Mouse (Mus musculus) G1E (cell line): Measurements from ENCODE around the gene Tspan13. TPM values are rescaled to one million over a fixed set of nuclear protein-coding genes. Genes with fewer than 3 reads are reported as not detected.

Experiments used
- ATAC-seq: 2 replicates; pipeline ENCODE4 v1.8.0; 2016; ENCODE audit warnings: mild to moderate bottlenecking; ENCODE audit not compliant: insufficient number of reproducible peaks, poor library complexity, low FRiP score, severe bottlenecking; ENCODE audit errors: extremely low read depth
- DNase-seq: peaks from one replicate; pipeline ENCODE4 v3.0.0; 2012; ENCODE audit warnings: low spot score
- H3K27me3 ChIP-seq: 2 replicates; pipeline ENCODE4 v1.6.1; 2012; ENCODE audit warnings: mild to moderate bottlenecking, low read length, inconsistent platforms; ENCODE audit not compliant: insufficient read depth
- H3K36me3 ChIP-seq: replicated peaks from 2 replicates; pipeline ENCODE3; 2012; ENCODE audit warnings: mild to moderate bottlenecking, inconsistent platforms
- H3K4me1 ChIP-seq: 2 replicates; pipeline ENCODE4 v1.6.1; 2012; ENCODE audit warnings: low read depth, low read length, inconsistent platforms, mixed read lengths; ENCODE audit not compliant: insufficient read depth
- H3K4me3 ChIP-seq: 2 replicates; pipeline ENCODE4 v1.5.1; 2012; ENCODE audit warnings: low read depth, mild to moderate bottlenecking, inconsistent platforms, low read length, moderate library complexity, mixed read lengths
- H3K9me3 ChIP-seq: replicated peaks from 2 replicates; pipeline ENCODE4 v1.6.1; 2012; ENCODE audit warnings: inconsistent platforms
- CTCF ChIP-seq: IDR thresholded peaks from 2 replicates; pipeline ENCODE4 v1.5.1; 2012; ENCODE audit warnings: low read depth, low read length, inconsistent platforms, mixed read lengths
- GATA1 ChIP-seq: IDR thresholded peaks from 2 replicates; pipeline ENCODE4 v1.6.1; 2012; ENCODE audit warnings: borderline replicate concordance, low read length, inconsistent platforms, mixed read lengths
- GATA2 ChIP-seq: IDR thresholded peaks from 2 replicates; pipeline ENCODE4 v1.6.1; 2012; ENCODE audit warnings: low read depth, low read length, inconsistent platforms, borderline replicate concordance
- POLR2AphosphoS5 ChIP-seq: IDR thresholded peaks from 2 replicates; pipeline ENCODE4 v1.6.1; 2012; ENCODE audit warnings: low read depth, low read length, inconsistent platforms; ENCODE audit not compliant: insufficient replicate concordance
- TAL1 ChIP-seq: conservative IDR thresholded peaks from 2 replicates; pipeline ENCODE4 v1.6.1; 2012; ENCODE audit warnings: low read depth, low read length, inconsistent platforms, mixed read lengths
- polyA plus RNA-seq: library from polyadenylated mRNA; stranded (reverse); fragments of >175 nt; gene quantifications from 2 replicates; pipeline ENCODE4 v1.2.3, GENCODE M21; 2012
- total RNA-seq, 2 experiments: library from RNA; stranded (forward) in 1 of 2; stranded (reverse) in 1 of 2; fragments of 200-1000 nt in 1 of 2; fragments of >200 nt in 1 of 2; fragmentation: Nextera tagmentation in 1 of 2; gene quantifications; 2 replicates each; pipeline ENCODE4 v1.2.3; 2014 to 2017

Tspan13 gene
- total and polyA plus RNA-seq, 3 experiments = 0.08 TPM; not detected in 2

- Histone ChIP-seq H3K4me3 (no peak overlapping the region), H3K9me3 (no peaks in the 10 kb centered on the region), H3K27me3 (no peaks in the 10 kb centered on the region), H3K4me1 (no peaks in the 10 kb centered on the region), H3K36me3 (no peaks in the 10 kb centered on the region)
- DNase-seq = no peak
- TF ChIP-seq CTCF = no peak
- TF ChIP-seq GATA2 = no peak
- TF ChIP-seq TAL1 = no peak
- no peak for TF ChIP-seq GATA1
- no peak for TF ChIP-seq POLR2AphosphoS5
- ATAC-seq = no peak
Observed at GRCm38 (mm10) chr12:36072860-36073259, 30.6 kb upstream of the Tspan13 start.

- H3K4me3 ChIP-seq = no peak overlapping the region
- DNase-seq (no peak), ATAC-seq (no peak)
- H3K36me3 ChIP-seq = no peaks in the 10 kb centered on the region
- TF ChIP-seq CTCF (no peak), GATA1 (no peak), POLR2AphosphoS5 (no peak), GATA2 (no peak), TAL1 (no peak)
- no peaks in the 10 kb centered on the region for H3K9me3 ChIP-seq
- no peaks in the 10 kb centered on the region for H3K27me3 ChIP-seq
- H3K4me1 ChIP-seq = no peaks in the 10 kb centered on the region
Observed at GRCm38 (mm10) chr12:36070231-36070630, 27.9 kb upstream of the Tspan13 start.

GRCm38 (mm10) chr12:36067538-36067937 lies 25.2 kb upstream of the Tspan13 start:
- no peaks in the 10 kb centered on the region for H3K4me1 ChIP-seq
- no peaks in the 10 kb centered on the region for H3K36me3 ChIP-seq
- TF ChIP-seq GATA2 (no peak), GATA1 (no peak), POLR2AphosphoS5 (no peak), CTCF (no peak), TAL1 (no peak)
- H3K9me3 ChIP-seq = no peaks in the 10 kb centered on the region
- ATAC-seq = no peak
- no peaks in the 10 kb centered on the region for H3K27me3 ChIP-seq
- DNase-seq = no peak
- H3K4me3 ChIP-seq = no peak overlapping the region

- H3K9me3 ChIP-seq = no peaks in the 10 kb centered on the region
- H3K27me3 ChIP-seq = no peaks in the 10 kb centered on the region
- H3K4me3 ChIP-seq = no peak overlapping the region
- TF ChIP-seq CTCF (no peak), POLR2AphosphoS5 (no peak), GATA2 (no peak), TAL1 (no peak), GATA1 (no peak)
- H3K36me3 ChIP-seq = no peaks in the 10 kb centered on the region
- DNase-seq = no peak
- ATAC-seq = no peak
- H3K4me1 ChIP-seq = no peaks in the 10 kb centered on the region
Observed at GRCm38 (mm10) chr12:36065911-36066310, 23.6 kb upstream of the Tspan13 start.

- no peak for DNase-seq
- Histone ChIP-seq H3K27me3 (no peaks in the 10 kb centered on the region), H3K4me1 (no peaks in the 10 kb centered on the region), H3K4me3 (no peak overlapping the region), H3K9me3 (no peaks in the 10 kb centered on the region), H3K36me3 (no peaks in the 10 kb centered on the region)
- ATAC-seq = no peak
- TF ChIP-seq POLR2AphosphoS5 = no peak
- TF ChIP-seq CTCF = no peak
- no peak for TF ChIP-seq TAL1
- TF ChIP-seq GATA2 = no peak
- TF ChIP-seq GATA1 = no peak
Observed at GRCm38 (mm10) chr12:36057699-36058098, 15.4 kb upstream of the Tspan13 start.

DNA sequence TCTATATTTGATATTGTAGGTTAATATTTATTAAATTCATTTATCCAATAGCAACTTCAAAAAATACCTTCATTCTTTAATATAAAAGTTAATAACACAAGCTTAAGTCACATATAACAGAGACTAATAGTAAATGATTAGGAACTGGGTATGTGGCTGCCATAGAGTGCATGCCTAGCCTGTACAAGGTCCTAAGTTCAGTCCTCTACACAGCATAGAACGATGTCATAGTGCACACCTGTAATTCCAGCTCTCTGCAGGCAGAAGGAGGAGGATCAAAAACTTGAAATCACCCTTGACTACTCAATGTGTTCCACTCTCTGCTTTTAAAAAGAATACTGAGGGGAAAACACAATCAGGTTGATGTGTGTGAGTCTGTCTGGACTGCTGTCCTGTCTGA lies 8.0 kb upstream of the Tspan13 start:
- TF ChIP-seq TAL1 = no peak
- no peak for TF ChIP-seq CTCF
- no peak for TF ChIP-seq GATA2
- TF ChIP-seq GATA1 = no peak
- TF ChIP-seq POLR2AphosphoS5 = no peak
- H3K4me3 ChIP-seq = no peak overlapping the region
- DNase-seq (no peak), ATAC-seq (no peak)
- no peaks in the 10 kb centered on the region for H3K4me1 ChIP-seq
- H3K27me3 ChIP-seq = no peaks in the 10 kb centered on the region
- H3K36me3 ChIP-seq = no peaks in the 10 kb centered on the region
- H3K9me3 ChIP-seq = no peaks in the 10 kb centered on the region
